Mouse (Mus musculus): ENCODE data around the gene Rps28. TPM values are rescaled to one million over a fixed set of nuclear protein-coding genes. Genes with fewer than 3 reads are reported as not detected.

Rps28 gene
- polyA plus RNA-seq (2014; fragmentation: Illumina TruSeq; extraction: RNeasy Lipid Tissue Mini Kit (QIAGEN cat#74804)): 90.3 TPM

GRCm38 (mm10) chr17:33824084-33824996 lies at the start of gene Rps28, which contains the start of gene Ndufa7:
Gene Rps28, minus strand, starts transcription at chr17:33824562.
Gene Ndufa7, plus strand, starts transcription at chr17:33824572.

GRCm38 (mm10) chr17:33873537-33873936 lies 49.2 kb upstream of the Rps28 start, which contains the start of gene Gm7029:
Gene Gm7029, plus strand, starts transcription at chr17:33873837.

GRCm38 (mm10) chr17:33842966-33843795 lies 18.8 kb upstream of the Rps28 start, which contains the start of gene Cd320:
Gene Cd320, plus strand, starts transcription at chr17:33843091.

GRCm38 (mm10) chr17:33810334-33811141 lies 13.8 kb downstream of the Rps28 start, which contains the start of gene Kank3:
Gene Kank3, plus strand, starts transcription at chr17:33810519.

GRCm38 (mm10) chr17:33781124-33781977 lies 43.0 kb downstream of the Rps28 start, which contains the start of gene Angptl4:
Gene Angptl4, minus strand, starts transcription at chr17:33781830.

Other genes starting within 250 kb of the Rps28 start
- gene Zfp414, start 195.5 kb downstream of the Rps28 start, polyA plus RNA-seq (2014; fragmentation: Illumina TruSeq; extraction: RNeasy Lipid Tissue Mini Kit (QIAGEN cat#74804)): 2.1 TPM
- not detected for gene Pram1, start 186.5 kb downstream of the Rps28 start, polyA plus RNA-seq (2014; fragmentation: Illumina TruSeq; extraction: RNeasy Lipid Tissue Mini Kit (QIAGEN cat#74804))
- 627 TPM for gene Hnrnpm, start 137.7 kb downstream of the Rps28 start, polyA plus RNA-seq (2014; fragmentation: Illumina TruSeq; extraction: RNeasy Lipid Tissue Mini Kit (QIAGEN cat#74804))
- gene March2, start 105.9 kb downstream of the Rps28 start, polyA plus RNA-seq (2014; fragmentation: Illumina TruSeq; extraction: RNeasy Lipid Tissue Mini Kit (QIAGEN cat#74804)): 16.3 TPM
- gene Rab11b, start 64.0 kb downstream of the Rps28 start, polyA plus RNA-seq (2014; fragmentation: Illumina TruSeq; extraction: RNeasy Lipid Tissue Mini Kit (QIAGEN cat#74804)): 36.7 TPM
- gene Angptl4, start 42.7 kb downstream of the Rps28 start, polyA plus RNA-seq (2014; fragmentation: Illumina TruSeq; extraction: RNeasy Lipid Tissue Mini Kit (QIAGEN cat#74804)): 5.5 TPM
- gene Kank3, start 14.0 kb downstream of the Rps28 start, polyA plus RNA-seq (2014; fragmentation: Illumina TruSeq; extraction: RNeasy Lipid Tissue Mini Kit (QIAGEN cat#74804)): 5.6 TPM
- 14.1 TPM for gene Ndufa7, start within 50 bp of the Rps28 start, polyA plus RNA-seq (2014; fragmentation: Illumina TruSeq; extraction: RNeasy Lipid Tissue Mini Kit (QIAGEN cat#74804))
- gene Cd320, start 18.5 kb upstream of the Rps28 start, polyA plus RNA-seq (2014; fragmentation: Illumina TruSeq; extraction: RNeasy Lipid Tissue Mini Kit (QIAGEN cat#74804)): 9.6 TPM
- gene Gm7029, start 49.3 kb upstream of the Rps28 start, polyA plus RNA-seq (2014; fragmentation: Illumina TruSeq; extraction: RNeasy Lipid Tissue Mini Kit (QIAGEN cat#74804)): not detected
- 4.2 TPM for gene Kifc1, start 66.1 kb upstream of the Rps28 start, polyA plus RNA-seq (2014; fragmentation: Illumina TruSeq; extraction: RNeasy Lipid Tissue Mini Kit (QIAGEN cat#74804))
- gene Platr17, start 80.6 kb upstream of the Rps28 start, polyA plus RNA-seq (2014; fragmentation: Illumina TruSeq; extraction: RNeasy Lipid Tissue Mini Kit (QIAGEN cat#74804)): not detected
- 6.0 TPM for gene Daxx, start 84.9 kb upstream of the Rps28 start, polyA plus RNA-seq (2014; fragmentation: Illumina TruSeq; extraction: RNeasy Lipid Tissue Mini Kit (QIAGEN cat#74804))
- gene Tapbp, start 91.3 kb upstream of the Rps28 start, polyA plus RNA-seq (2014; fragmentation: Illumina TruSeq; extraction: RNeasy Lipid Tissue Mini Kit (QIAGEN cat#74804)): 33.7 TPM
- gene Zbtb22, start 91.3 kb upstream of the Rps28 start, polyA plus RNA-seq (2014; fragmentation: Illumina TruSeq; extraction: RNeasy Lipid Tissue Mini Kit (QIAGEN cat#74804)): 1.7 TPM
- 1.9 TPM for gene Rgl2, start 105.0 kb upstream of the Rps28 start, polyA plus RNA-seq (2014; fragmentation: Illumina TruSeq; extraction: RNeasy Lipid Tissue Mini Kit (QIAGEN cat#74804))
- gene Pfdn6, start 115.8 kb upstream of the Rps28 start, polyA plus RNA-seq (2014; fragmentation: Illumina TruSeq; extraction: RNeasy Lipid Tissue Mini Kit (QIAGEN cat#74804)): 15.3 TPM
- gene Wdr46, start 116.1 kb upstream of the Rps28 start, polyA plus RNA-seq (2014; fragmentation: Illumina TruSeq; extraction: RNeasy Lipid Tissue Mini Kit (QIAGEN cat#74804)): 0.74 TPM
- 0.29 TPM for gene B3galt4, start 126.9 kb upstream of the Rps28 start, polyA plus RNA-seq (2014; fragmentation: Illumina TruSeq; extraction: RNeasy Lipid Tissue Mini Kit (QIAGEN cat#74804))
- gene Vps52, start 131.2 kb upstream of the Rps28 start, polyA plus RNA-seq (2014; fragmentation: Illumina TruSeq; extraction: RNeasy Lipid Tissue Mini Kit (QIAGEN cat#74804)): 3.7 TPM
- 24.9 TPM for gene Rps18, start 131.4 kb upstream of the Rps28 start, polyA plus RNA-seq (2014; fragmentation: Illumina TruSeq; extraction: RNeasy Lipid Tissue Mini Kit (QIAGEN cat#74804))
- 77.3 TPM for gene H2-K1, start 175.8 kb upstream of the Rps28 start, polyA plus RNA-seq (2014; fragmentation: Illumina TruSeq; extraction: RNeasy Lipid Tissue Mini Kit (QIAGEN cat#74804))
- gene Ring1, start 200.1 kb upstream of the Rps28 start, polyA plus RNA-seq (2014; fragmentation: Illumina TruSeq; extraction: RNeasy Lipid Tissue Mini Kit (QIAGEN cat#74804)): 1.5 TPM
- gene H2-Ke6, start 203.5 kb upstream of the Rps28 start, polyA plus RNA-seq (2014; fragmentation: Illumina TruSeq; extraction: RNeasy Lipid Tissue Mini Kit (QIAGEN cat#74804)): not detected
- 1.2 TPM for gene Slc39a7, start 207.1 kb upstream of the Rps28 start, polyA plus RNA-seq (2014; fragmentation: Illumina TruSeq; extraction: RNeasy Lipid Tissue Mini Kit (QIAGEN cat#74804))
- 1.2 TPM for gene Rxrb, start 207.2 kb upstream of the Rps28 start, polyA plus RNA-seq (2014; fragmentation: Illumina TruSeq; extraction: RNeasy Lipid Tissue Mini Kit (QIAGEN cat#74804))
- not detected for gene Col11a2, start 214.9 kb upstream of the Rps28 start, polyA plus RNA-seq (2014; fragmentation: Illumina TruSeq; extraction: RNeasy Lipid Tissue Mini Kit (QIAGEN cat#74804))

Data from ovary, adult 10 weeks (tissue).